Mouse (Mus musculus) frontal cortex, postnatal 36 days (tissue): Measurements from ENCODE around the gene Lamb2.
A peak's percentile ranks its signal among the peaks of the same experiment; 100 is the strongest.

Experiments used
- DNase-seq, 2 experiments: peaks; one replicate each; pipeline ENCODE4 v3.0.0; 2022; ENCODE audit warnings: low spot score in 2 of 2

Gene Lamb2

DNA sequence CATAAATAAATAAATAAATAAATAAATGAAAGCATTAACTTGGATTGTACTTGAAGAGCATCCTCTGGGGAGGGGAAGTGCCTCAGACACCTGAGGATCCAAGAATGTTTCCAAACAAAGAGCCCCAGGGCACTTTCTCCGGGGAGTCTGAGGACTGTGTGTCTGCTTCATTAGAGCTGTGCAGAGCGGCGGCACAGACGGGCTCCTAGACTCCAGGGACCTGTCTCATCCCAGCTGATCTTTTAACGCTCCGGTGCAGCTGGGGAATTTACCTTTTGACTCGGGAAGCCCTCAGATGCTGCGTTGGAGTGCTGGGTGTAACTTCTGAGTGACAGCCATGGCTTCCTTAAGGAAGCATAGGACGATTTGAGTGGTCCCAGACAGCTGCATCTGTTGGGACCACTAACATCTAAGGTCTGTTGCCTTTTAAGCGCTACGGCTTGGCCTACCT lies 18.3 kb upstream of the Lamb2 start, which contains the start of gene Klhdc8b:
Klhdc8b (minus strand) TSS at position 401 of the 451 bp plus-strand sequence.
- no peak for DNase-seq

DNA sequence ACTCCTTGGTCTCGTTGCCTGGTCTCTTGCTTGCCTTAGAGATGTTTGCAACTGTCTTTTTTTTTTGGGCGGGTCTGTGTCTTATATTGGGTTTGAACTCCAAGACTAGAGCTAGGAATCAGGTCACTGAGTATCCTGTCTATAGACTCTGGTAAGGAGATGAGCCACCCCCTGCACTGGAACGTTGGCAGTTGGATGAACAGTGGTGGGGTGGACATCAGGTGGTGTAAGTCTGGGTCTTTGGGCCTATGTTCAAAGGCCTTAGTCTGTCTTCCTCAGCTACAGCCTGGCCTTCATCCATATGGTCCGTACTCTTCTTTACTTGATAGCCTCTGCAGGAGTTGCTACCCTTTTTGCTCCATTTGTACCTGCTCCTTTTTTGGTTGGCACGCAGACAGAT lies 17.9 kb upstream of the Lamb2 start:
- no peak for DNase-seq

DNA sequence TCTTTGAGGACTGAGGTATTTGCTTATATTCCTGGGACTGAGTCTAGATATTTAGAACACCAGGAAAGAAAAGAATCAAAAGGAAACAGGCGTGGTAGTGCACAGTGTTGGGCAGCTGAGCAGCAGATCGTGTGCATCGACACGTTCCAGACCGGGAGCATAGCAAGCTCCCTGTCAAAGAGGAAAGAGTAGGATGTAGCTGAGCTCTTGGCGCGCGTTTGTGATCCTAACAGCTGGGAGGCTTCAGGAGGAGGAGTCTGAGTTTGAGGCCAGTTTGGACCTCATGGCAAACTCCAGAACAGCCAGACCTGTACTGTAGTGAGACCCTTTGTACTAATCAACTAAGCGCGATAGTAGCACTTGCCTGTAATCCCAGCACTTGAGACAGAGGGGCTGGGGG lies 17.3 kb upstream of the Lamb2 start:
- DNase-seq: no peak

DNA sequence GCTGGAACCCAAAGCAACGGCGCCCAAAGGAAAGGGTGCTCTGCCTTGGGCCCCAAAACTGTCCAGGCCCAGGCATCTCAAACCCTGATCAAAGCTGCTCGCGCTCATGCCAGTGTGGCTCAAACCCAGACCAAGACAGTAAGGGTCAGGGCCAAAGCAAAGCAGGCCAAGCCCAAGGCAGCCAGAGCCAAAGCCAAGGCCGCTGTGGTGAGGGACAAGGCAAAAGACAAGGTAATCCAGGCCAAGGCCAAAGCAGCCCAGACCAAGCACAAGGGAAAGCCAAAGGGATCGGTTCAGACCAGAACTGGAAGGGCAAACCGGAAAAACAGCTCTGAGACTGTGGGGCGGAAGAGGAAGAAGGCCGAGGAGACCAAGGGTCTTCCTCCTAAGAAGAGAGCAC lies 15.8 kb upstream of the Lamb2 start:
- DNase-seq: no peak

DNA sequence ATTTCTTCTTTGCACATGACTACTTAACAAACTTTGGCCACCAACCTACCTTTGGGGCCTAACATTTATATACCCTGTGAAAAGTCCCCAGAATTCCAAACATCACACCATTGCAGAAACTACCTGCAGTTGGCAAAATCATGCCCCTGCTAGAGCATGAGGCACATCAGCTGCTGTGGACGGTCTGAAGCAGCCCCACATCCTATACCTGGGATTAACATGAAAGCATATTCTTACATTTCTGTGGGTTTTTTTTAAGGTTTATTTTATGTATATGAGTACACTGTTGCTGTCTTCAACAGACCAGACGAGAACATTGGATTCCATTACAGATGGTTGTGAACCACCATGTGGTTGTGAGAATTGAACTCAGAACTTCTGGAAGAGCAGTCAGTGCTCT lies 13.3 kb upstream of the Lamb2 start:
- DNase-seq: no peak

DNA sequence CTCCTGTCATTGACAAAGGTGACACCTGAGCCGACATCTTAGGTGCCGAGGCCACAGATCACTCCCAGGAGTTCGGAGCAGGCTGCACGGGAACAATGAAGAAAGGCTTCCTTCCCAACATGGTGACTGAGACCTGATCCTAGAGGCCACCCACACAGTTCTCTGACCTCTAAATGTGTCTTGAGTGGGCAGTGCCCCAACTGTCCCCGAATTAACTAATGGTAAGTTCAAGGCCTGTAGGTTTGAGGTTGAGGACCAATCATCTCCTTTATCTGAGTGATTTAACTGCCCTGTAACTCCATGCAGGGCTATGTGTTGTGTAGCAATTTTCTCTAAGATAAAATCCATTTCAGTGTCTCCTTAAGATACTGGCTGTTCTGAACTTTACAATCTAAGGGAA lies 10.1 kb upstream of the Lamb2 start:
- no peak for DNase-seq

DNA sequence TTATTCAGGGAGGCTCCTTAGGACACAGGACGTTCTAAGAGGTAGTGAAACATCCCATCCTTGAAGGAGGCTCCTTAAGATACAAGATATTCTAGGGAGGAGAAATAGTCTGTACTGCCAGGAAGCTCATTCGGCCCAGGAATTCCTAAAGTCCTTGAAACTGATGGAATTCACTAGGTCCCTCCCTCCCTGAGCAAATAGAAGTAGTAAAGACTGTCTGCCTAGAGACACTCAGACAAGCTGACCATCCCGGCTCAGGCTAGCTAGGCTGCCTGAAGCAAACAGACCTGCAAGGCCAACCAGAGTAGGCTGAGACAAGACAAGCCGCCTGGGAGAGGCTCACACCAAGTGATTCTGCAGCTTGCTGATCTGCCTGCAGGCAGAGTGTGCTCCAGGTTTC lies 9.7 kb upstream of the Lamb2 start:
- no peak for DNase-seq

DNA sequence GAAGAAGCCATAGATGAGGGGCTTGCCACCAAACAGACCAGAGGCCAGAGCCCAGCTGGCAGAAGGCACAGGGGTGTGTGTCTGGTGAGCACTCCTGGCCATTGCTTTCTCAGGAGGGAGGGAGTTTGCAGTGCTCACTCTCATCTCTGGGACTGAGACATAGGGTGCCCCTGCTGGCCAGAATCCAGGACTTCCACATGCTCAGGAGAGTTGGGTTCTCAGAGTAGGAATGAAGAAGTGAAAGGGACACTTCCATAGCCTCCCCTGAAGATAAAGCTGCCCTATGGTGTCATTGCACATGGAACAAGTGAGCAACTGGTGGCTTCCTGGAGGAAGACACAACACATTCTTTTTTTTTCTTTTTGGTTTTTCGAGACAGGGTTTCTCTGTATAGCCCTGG lies 5.0 kb upstream of the Lamb2 start:
- no peak for DNase-seq

DNA sequence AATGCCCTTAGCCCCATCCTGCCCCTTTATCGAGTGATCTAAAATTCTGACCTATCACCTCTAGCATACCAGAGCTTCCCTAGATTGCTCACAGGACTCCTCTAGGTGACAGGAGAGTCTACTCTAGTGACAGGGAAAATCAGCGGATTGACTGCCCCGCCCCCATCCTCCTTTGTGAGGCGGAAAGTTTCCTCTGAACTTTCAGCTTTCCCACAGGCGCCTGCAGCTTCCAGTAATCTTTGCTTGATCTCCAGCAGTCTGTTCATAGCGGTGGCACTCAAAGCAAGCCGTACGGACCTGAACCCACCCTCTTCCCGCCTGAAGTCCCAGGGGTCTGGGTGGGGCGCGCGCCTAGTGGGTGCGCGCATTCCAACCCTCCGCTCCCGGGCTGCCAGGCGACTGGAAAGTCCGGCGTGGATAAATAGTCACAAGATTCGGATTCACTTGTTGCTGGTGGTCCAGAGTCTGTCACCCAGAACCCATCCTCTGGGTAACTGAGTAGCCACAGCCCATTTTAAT lies 839 bp upstream of the Lamb2 start:
- peak; percentile 17 to 29 for DNase-seq

DNA sequence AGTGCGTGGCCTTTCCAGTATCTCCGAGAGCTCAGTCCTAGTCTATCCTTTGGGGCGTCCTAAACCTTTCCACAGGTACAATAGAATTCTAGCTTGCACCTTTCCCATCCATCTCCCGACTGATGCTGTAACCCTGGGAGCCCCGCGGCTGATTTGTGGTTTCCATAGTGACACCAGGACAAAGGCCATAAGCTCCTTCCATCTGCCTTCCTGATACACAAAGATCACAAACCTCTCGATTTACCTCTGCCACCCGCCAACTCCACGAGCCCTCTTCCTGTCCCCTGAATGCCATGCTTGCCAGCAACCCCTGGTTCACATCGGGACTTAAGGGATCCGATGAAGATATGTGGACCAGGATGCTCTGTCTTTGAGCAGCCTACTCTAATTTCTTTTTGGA lies 295 bp upstream of the Lamb2 start:
- DNase-seq: no peak

DNA sequence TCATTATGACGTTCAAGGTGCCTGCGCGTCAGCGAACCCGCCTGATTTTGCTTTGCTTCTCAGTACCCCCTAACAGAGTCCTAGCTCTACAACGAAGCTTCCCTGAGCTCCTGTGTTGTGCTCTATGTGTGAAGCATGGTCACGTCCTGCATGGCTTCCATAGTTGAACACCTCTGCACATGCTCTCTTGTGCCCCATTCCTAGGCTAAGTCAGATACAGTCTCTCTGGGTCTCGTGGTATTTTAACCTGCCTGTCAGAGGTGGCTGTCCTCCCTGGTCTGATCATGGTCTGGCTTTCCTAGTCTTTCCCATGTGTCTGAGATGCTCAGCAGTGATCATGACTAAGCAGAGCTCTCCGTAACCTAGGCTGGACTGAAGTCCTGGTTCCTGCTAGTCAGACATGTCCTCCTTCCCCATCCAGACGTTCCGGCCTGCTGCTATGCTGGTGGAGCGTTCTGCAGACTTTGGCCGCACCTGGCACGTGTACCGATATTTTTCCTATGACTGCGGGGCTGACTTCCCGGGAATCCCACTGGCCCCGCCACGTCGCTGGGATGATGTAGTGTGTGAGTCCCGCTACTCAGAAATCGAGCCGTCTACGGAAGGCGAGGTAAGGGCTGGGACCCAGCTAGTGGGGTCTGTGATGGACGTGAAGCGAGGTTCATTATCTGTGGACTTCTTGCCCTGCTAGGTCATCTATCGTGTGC lies 1.4 kb downstream of the Lamb2 start:
- no peak for DNase-seq

DNA sequence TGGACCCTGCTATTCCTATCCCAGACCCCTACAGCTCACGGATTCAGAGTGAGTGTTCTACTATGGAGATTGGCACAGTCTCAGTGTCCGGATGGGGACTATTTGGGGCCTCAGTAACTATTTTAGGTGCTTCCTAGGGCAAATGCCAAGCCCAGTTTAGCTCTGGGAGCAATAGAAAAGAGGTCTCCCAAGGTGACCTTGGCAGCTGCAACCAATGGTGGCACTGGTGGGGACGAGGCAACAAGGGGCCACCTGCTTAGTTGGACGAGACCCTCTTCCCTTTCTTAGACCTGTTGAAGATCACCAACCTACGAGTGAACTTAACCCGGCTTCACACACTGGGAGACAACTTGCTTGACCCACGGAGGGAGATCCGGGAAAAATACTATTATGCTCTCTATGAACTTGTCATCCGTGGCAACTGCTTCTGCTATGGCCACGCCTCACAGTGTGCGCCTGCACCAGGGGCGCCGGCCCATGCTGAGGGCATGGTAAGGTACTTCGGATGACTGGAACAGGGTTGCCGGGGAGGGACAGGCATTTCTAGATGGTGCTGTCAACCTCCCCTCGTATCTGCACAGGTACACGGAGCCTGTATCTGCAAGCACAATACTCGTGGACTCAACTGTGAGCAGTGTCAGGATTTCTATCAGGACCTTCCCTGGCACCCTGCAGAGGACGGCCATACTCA lies 2.1 kb downstream of the Lamb2 start:
- DNase-seq: no peak

DNA sequence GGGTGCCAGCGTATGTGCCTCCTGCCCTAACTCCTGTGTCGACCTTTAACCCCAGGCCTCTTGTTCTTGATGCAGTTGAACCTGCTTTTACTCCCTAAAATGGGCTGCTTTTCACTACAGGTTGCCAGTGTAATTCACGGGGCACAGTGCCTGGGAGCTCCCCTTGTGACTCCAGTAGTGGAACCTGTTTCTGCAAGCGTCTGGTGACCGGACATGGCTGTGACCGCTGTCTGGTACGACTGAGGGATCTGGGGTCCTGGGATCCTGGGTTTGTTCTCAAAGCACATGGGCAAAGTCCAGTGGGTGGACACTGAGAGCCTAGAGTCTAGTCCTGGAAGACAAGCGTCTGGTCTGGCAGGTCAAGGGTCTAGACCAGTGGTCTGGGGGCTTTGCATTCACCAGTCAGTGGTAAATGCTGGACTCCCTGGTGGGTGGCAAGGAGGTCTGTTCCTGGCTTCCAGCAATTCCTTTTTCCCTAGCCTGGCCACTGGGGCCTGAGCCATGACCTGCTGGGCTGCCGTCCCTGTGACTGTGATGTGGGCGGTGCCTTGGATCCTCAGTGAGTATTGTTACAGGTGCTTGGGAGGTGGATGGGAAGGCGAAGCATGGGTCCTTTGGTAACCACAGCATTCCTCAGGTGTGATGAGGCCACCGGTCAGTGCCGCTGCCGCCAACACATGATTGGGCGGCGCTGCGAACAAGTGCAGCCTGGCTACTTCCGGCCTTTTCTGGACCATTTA lies 3.7 kb downstream of the Lamb2 start:
- DNase-seq: no peak

DNA sequence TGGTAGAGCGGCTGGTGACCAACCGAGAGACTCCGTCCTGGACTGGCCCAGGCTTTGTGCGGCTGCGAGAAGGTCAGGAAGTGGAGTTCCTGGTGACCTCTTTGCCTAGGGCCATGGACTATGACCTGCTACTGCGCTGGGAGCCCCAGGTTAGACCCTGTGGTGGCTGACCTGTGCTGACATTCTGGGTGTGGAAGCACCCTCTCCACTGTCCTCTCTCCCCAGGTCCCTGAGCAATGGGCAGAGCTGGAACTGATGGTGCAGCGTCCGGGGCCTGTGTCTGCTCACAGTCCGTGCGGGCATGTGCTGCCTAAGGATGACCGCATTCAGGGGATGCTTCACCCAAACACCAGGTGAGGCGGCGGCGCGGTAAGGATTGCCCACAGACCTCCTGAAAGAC lies 4.5 kb downstream of the Lamb2 start:
- DNase-seq: no peak

DNA sequence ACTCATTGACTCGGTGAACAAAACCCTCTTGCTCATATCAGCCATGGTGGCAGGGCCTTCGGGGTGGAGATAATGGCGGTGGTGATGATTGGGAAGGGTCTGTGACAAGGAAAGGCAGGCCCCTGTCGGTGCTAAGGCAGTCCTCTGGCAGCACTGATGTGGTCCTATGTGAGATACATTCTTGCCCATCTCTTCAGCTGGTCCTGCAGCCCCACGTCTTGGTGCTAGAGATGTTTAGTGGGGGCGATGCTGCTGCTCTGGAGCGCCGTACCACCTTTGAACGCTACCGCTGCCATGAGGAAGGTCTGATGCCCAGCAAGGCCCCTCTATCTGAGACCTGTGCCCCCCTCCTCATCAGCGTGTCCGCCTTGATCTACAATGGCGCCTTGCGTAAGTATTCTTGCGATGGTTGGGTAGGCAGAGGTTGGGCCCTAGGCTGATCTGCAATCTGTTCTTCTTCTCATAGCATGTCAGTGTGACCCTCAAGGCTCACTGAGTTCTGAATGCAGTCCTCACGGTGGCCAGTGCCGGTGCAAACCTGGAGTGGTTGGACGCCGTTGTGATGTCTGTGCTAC lies 5.9 kb downstream of the Lamb2 start:
- DNase-seq: no peak

DNA sequence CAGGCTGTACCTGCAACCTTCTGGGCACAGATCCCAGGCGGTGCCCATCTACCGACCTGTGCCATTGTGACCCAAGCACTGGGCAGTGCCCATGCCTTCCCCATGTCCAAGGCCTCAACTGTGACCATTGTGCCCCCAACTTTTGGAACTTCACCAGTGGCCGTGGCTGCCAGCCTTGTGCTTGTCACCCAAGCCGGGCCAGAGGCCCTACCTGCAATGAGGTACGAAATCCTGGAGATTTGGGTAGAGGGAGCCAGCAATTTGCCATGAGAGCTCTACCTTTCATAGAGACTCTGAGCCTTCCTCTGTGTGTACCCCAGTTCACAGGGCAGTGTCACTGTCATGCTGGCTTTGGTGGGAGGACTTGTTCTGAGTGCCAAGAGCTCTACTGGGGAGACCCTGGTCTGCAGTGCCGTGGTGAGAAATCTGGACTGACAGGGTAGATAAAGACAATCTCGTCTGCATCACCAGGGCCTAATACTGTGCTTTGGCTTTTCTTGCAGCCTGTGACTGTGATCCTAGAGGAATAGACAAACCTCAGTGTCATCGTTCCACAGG lies 7.5 kb downstream of the Lamb2 start:
- DNase-seq: no peak

DNA sequence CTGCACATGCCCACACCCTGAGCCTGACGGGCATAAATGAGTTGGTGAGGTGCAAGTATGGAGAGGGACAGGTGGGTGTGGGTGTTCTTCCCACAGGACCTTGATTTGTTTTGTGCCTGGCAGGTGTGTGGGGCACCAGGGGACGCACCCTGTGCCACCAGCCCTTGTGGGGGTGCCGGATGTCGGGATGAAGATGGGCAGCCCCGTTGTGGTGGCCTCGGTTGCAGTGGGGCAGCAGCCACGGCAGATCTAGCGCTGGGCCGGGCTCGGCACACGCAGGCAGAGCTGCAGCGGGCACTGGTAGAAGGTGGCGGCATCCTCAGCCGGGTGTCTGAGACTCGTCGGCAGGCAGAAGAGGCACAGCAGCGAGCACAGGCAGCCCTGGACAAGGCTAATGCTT lies 8.9 kb downstream of the Lamb2 start:
- DNase-seq: no peak

DNA sequence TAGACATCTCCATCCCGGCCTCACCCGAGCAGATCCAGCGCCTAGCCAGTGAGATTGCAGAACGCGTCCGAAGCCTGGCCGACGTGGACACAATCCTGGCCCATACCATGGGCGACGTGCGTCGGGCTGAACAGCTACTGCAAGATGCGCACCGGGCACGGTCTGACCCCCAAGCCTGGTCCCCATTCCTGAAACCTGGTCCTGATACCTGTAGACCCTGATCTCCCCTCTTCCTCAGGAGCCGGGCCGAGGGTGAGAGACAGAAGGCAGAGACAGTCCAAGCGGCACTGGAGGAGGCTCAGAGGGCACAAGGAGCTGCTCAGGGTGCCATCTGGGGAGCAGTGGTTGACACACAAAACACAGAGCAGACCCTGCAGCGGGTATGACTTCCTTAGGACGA lies 9.7 kb downstream of the Lamb2 start:
- DNase-seq: no peak

DNA sequence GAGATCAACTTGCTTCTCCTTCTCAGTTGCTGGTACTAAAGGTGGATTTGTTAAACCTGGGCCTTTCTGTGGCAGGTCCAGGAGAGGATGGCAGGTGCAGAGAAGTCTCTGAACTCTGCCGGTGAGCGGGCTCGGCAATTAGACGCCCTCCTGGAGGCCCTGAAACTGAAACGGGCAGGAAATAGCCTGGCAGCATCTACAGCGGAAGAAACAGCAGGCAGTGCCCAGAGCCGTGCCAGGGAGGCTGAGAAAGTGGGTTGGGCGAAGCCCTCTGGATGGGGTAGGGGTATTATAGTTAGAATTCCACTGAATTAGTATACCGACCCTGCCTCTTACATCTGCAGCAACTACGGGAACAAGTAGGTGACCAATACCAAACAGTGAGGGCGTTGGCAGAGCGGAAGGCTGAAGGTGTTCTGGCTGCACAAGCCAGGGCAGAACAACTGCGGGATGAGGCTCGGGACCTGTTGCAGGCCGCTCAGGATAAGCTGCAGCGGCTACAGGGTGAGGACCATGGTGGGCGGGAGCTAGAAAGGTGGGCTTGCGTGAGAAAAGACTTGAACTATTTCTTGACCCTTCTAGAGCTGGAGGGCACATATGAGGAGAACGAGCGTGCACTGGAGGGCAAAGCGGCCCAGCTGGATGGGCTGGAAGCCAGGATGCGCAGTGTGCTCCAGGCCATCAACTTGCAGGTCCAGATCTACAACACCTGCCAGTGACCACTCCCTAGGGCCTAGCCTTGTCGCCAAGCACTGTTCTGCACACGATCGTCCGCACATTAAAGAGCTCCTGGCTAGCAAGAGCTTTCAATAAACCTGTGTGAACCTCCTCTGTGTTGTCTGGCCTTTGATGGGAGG lies 10.4 kb downstream of the Lamb2 start:
- DNase-seq: no peak

DNA sequence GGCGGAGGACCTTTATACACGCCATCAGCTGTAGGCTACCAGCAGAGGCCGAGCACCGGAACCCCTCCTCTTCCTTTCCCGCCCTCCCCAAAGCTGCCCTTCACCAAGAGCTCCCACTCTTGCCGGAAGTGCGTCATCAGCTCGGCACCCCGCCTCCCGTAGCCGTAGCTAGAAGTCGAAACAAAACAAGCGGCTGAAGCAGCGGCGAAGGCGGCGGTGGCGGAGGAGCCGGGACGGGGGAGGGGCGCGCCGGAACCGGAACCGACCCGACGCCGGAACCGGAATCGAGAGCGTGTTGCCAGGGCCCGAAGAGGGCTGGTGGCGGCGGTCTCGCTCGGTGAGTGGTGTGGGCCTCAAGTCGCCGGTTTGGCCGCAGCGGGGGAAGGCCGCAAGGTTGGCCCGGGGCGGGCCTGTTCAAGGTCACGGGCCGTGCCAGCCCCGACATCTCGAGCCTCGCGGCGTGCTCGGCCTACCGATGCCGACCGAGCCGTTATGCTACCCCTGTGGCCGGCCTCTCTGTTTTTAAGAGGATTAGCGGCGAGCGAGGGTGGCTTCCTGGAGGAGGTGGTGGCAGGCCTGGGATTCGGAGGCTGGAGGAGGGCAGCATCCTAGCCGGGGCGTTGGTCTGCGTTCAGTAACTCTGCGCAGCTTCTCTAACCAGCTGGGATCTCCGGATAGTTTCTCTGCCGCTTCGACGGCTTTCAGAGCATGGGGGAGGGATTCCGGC lies 11.2 kb downstream of the Lamb2 start, which contains the start of gene Usp19:
Usp19 (plus strand) TSS at position 44 of the 727 bp plus-strand sequence.
- peak; percentile 93 to 96 for DNase-seq
